Mouse (Mus musculus): ENCODE measurements around the gene Reps2. TPM values are rescaled to one million over a fixed set of nuclear protein-coding genes. Genes with fewer than 3 reads are reported as not detected.

The Reps2 gene
- polyA plus RNA-seq, 1 experiment from 2014 or later: 4.3 TPM

GRCm38 (mm10) chrX:162527240-162527639 lies 116.2 kb downstream of the Reps2 start:
- no peaks in the 10 kb centered on the region for H3K36me3 ChIP-seq
- no peaks in the 10 kb centered on the region for H3K27me3 ChIP-seq
- no peaks in the 10 kb centered on the region for H3K4me1 ChIP-seq
- peak; percentile 63 for ATAC-seq (replicated peaks)
- no peak overlapping the region for H3K9ac ChIP-seq (replicated peaks)
- 39% methylated on average over 2 of the region's 2 CpGs for WGBS
- H3K4me2 ChIP-seq (replicated peaks): no peak overlapping the region
- H3K27ac ChIP-seq (replicated peaks): no peak overlapping the region
- H3K4me3 ChIP-seq: no peak overlapping the region
- H3K9me3 ChIP-seq: no peaks in the 10 kb centered on the region

GRCm38 (mm10) chrX:162521831-162522514 lies 121.5 kb downstream of the Reps2 start:
- 46% methylated on average over 9 of the region's 9 CpGs for WGBS
- H3K9me3 ChIP-seq: no peaks in the 10 kb centered on the region
- ATAC-seq (replicated peaks): no peak

GRCm38 (mm10) chrX:162521197-162521596 lies 122.3 kb downstream of the Reps2 start:
- ATAC-seq (replicated peaks): peak; percentile 41; the same call in 1 of the 2 replicates
- Histone ChIP-seq H3K9ac (replicated peaks) (no peak overlapping the region), H3K9me3 (no peaks in the 10 kb centered on the region), H3K27me3 (no peaks in the 10 kb centered on the region), H3K4me3 (no peak overlapping the region), H3K36me3 (no peaks in the 10 kb centered on the region), H3K4me2 (replicated peaks) (no peak overlapping the region), H3K4me1 (0 out of 2 replicates have a peak, but pooled peaks cover 7% of the 10 kb centered on the region), H3K27ac (replicated peaks) (no peak overlapping the region)
- WGBS: 31% methylated on average over 4 of the region's 4 CpGs

More at GRCm38 (mm10) chrX:162521831-162522514, 121.5 kb downstream of the Reps2 start:
- H3K9ac ChIP-seq (replicated peaks): no peak overlapping the region
- H3K4me2 ChIP-seq (replicated peaks): no peak overlapping the region
- no peaks in the 10 kb centered on the region for H3K27me3 ChIP-seq
- no peak overlapping the region for H3K27ac ChIP-seq (replicated peaks)
- no peak overlapping the region for H3K4me3 ChIP-seq
- no peaks in the 10 kb centered on the region for H3K36me3 ChIP-seq
- 0 out of 2 replicates have a peak, but pooled peaks cover 7% of the 10 kb centered on the region for H3K4me1 ChIP-seq

GRCm38 (mm10) chrX:162520374-162520773 lies 123.1 kb downstream of the Reps2 start:
- Histone ChIP-seq H3K36me3 (no peaks in the 10 kb centered on the region), H3K4me3 (no peak overlapping the region), H3K4me2 (replicated peaks) (no peak overlapping the region), H3K4me1 (0 out of 2 replicates have a peak, but pooled peaks cover 7% of the 10 kb centered on the region), H3K9me3 (no peaks in the 10 kb centered on the region), H3K27me3 (no peaks in the 10 kb centered on the region), H3K27ac (replicated peaks) (no peak overlapping the region), H3K9ac (replicated peaks) (no peak overlapping the region)
- no peak for ATAC-seq (replicated peaks)
- WGBS: 69% methylated on average over 2 of the region's 2 CpGs

- Histone ChIP-seq H3K27ac (replicated peaks) (no peak overlapping the region), H3K9me3 (no peaks in the 10 kb centered on the region), H3K4me2 (replicated peaks) (no peak overlapping the region), H3K36me3 (no peaks in the 10 kb centered on the region), H3K27me3 (no peaks in the 10 kb centered on the region), H3K4me3 (no peak overlapping the region), H3K4me1 (no peaks in the 10 kb centered on the region), H3K9ac (replicated peaks) (no peak overlapping the region)
- 73% methylated on average over 2 of the region's 2 CpGs for WGBS
- ATAC-seq (replicated peaks): no peak
These were observed 132.9 kb downstream of the Reps2 start for GRCm38 (mm10) chrX:162510426-162510980.

GRCm38 (mm10) chrX:162505186-162505585 lies 138.3 kb downstream of the Reps2 start:
- Histone ChIP-seq H3K27ac (replicated peaks) (no peak overlapping the region), H3K27me3 (0 out of 2 replicates have a peak, but pooled peaks cover 3% of the 10 kb centered on the region), H3K36me3 (no peaks in the 10 kb centered on the region), H3K9me3 (no peaks in the 10 kb centered on the region), H3K4me3 (no peak overlapping the region), H3K4me2 (replicated peaks) (no peak overlapping the region), H3K9ac (replicated peaks) (no peak overlapping the region), H3K4me1 (no peaks in the 10 kb centered on the region)
- WGBS: 32% methylated on average over 2 of the region's 2 CpGs
- ATAC-seq (replicated peaks): no peak

- H3K36me3 ChIP-seq: no peaks in the 10 kb centered on the region
- ATAC-seq (replicated peaks): no peak
- no peak overlapping the region for H3K9ac ChIP-seq (replicated peaks)
- 36% methylated on average over 2 of the region's 2 CpGs for WGBS
- no peaks in the 10 kb centered on the region for H3K4me1 ChIP-seq
- H3K9me3 ChIP-seq: no peaks in the 10 kb centered on the region
- H3K27ac ChIP-seq (replicated peaks): no peak overlapping the region
- no peak overlapping the region for H3K4me3 ChIP-seq
- no peak overlapping the region for H3K4me2 ChIP-seq (replicated peaks)
- 0 out of 2 replicates have a peak, but pooled peaks cover 3% of the 10 kb centered on the region for H3K27me3 ChIP-seq
These were observed 140.0 kb downstream of the Reps2 start for GRCm38 (mm10) chrX:162503436-162503835.

GRCm38 (mm10) chrX:162500962-162501361 lies 142.5 kb downstream of the Reps2 start:
- Histone ChIP-seq H3K9me3 (no peaks in the 10 kb centered on the region), H3K4me1 (no peaks in the 10 kb centered on the region), H3K4me2 (replicated peaks) (no peak overlapping the region), H3K4me3 (no peak overlapping the region), H3K36me3 (no peaks in the 10 kb centered on the region), H3K9ac (replicated peaks) (no peak overlapping the region), H3K27me3 (0 out of 2 replicates have a peak, but pooled peaks cover 3% of the 10 kb centered on the region), H3K27ac (replicated peaks) (no peak overlapping the region)
- WGBS: 88% methylated on average over 3 of the region's 3 CpGs
- no peak for ATAC-seq (replicated peaks)

GRCm38 (mm10) chrX:162496485-162496884 lies 147.0 kb downstream of the Reps2 start:
- ATAC-seq (replicated peaks): no peak

GRCm38 (mm10) chrX:162488630-162489029 lies 154.8 kb downstream of the Reps2 start:
- Histone ChIP-seq H3K27me3 (0 out of 2 replicates have a peak, but pooled peaks cover 7% of the 10 kb centered on the region), H3K4me3 (no peak overlapping the region), H3K9ac (replicated peaks) (no peak overlapping the region), H3K4me1 (no peaks in the 10 kb centered on the region), H3K9me3 (no peaks in the 10 kb centered on the region), H3K36me3 (no peaks in the 10 kb centered on the region), H3K27ac (replicated peaks) (no peak overlapping the region), H3K4me2 (replicated peaks) (no peak overlapping the region)
- WGBS: 75% methylated on average over 1 of the region's 1 CpGs
- no peak for ATAC-seq (replicated peaks)

More at GRCm38 (mm10) chrX:162496485-162496884, 147.0 kb downstream of the Reps2 start:
- Histone ChIP-seq H3K27me3 (0 out of 2 replicates have a peak, but pooled peaks cover 7% of the 10 kb centered on the region), H3K36me3 (no peaks in the 10 kb centered on the region), H3K4me1 (no peaks in the 10 kb centered on the region), H3K4me2 (replicated peaks) (no peak overlapping the region), H3K4me3 (no peak overlapping the region), H3K9me3 (no peaks in the 10 kb centered on the region), H3K27ac (replicated peaks) (no peak overlapping the region), H3K9ac (replicated peaks) (no peak overlapping the region)
- WGBS: 59% methylated on average over 2 of the region's 2 CpGs

- ATAC-seq (replicated peaks): no peak
These were observed 155.7 kb downstream of the Reps2 start for GRCm38 (mm10) chrX:162487734-162488133.

GRCm38 (mm10) chrX:162470213-162470612 lies 173.2 kb downstream of the Reps2 start:
- Histone ChIP-seq H3K4me2 (replicated peaks) (no peak overlapping the region), H3K9me3 (no peaks in the 10 kb centered on the region), H3K27ac (replicated peaks) (no peak overlapping the region), H3K27me3 (no peaks in the 10 kb centered on the region), H3K36me3 (no peaks in the 10 kb centered on the region), H3K4me1 (no peaks in the 10 kb centered on the region), H3K4me3 (no peak overlapping the region), H3K9ac (replicated peaks) (no peak overlapping the region)
- 76% methylated on average over 3 of the region's 3 CpGs for WGBS
- no peak for ATAC-seq (replicated peaks)

More at GRCm38 (mm10) chrX:162487734-162488133, 155.7 kb downstream of the Reps2 start:
- H3K9ac ChIP-seq (replicated peaks): no peak overlapping the region
- H3K36me3 ChIP-seq: no peaks in the 10 kb centered on the region
- H3K27ac ChIP-seq (replicated peaks): no peak overlapping the region
- H3K4me1 ChIP-seq: no peaks in the 10 kb centered on the region
- no peak overlapping the region for H3K4me3 ChIP-seq
- H3K27me3 ChIP-seq: 0 out of 2 replicates have a peak, but pooled peaks cover 7% of the 10 kb centered on the region
- H3K9me3 ChIP-seq: no peaks in the 10 kb centered on the region
- no peak overlapping the region for H3K4me2 ChIP-seq (replicated peaks)

Measured in forebrain, embryonic 15.5 days (tissue).